Mouse (Mus musculus) adrenal gland, adult 18-20 months (tissue): ENCODE measurements around the gene AC124502.3. TPM values are rescaled to one million over a fixed set of nuclear protein-coding genes. Genes with fewer than 3 reads are reported as not detected.
A peak's percentile ranks its signal among the peaks of the same experiment; 100 is the strongest.

Source experiments
- DNase-seq, 2 experiments: peaks; one replicate each; pipeline ENCODE4 v3.0.0; 2021 to 2022; ENCODE audit warnings: low spot score in 2 of 2
- total RNA-seq, 2 experiments: library from RNA; stranded (reverse); gene quantifications; 1 replicate in 1 of 2; 2 replicates in 1 of 2; pipeline ENCODE4 v1.2.3; 2021

The AC124502.3 gene
- total RNA-seq, 2 experiments from 2014 or later, result 0.73 to 1.5 TPM

GRCm38 (mm10) chr19:5056251-5056650 lies 17.6 kb downstream of the AC124502.3 start:
- DNase-seq, result no peak

DNA sequence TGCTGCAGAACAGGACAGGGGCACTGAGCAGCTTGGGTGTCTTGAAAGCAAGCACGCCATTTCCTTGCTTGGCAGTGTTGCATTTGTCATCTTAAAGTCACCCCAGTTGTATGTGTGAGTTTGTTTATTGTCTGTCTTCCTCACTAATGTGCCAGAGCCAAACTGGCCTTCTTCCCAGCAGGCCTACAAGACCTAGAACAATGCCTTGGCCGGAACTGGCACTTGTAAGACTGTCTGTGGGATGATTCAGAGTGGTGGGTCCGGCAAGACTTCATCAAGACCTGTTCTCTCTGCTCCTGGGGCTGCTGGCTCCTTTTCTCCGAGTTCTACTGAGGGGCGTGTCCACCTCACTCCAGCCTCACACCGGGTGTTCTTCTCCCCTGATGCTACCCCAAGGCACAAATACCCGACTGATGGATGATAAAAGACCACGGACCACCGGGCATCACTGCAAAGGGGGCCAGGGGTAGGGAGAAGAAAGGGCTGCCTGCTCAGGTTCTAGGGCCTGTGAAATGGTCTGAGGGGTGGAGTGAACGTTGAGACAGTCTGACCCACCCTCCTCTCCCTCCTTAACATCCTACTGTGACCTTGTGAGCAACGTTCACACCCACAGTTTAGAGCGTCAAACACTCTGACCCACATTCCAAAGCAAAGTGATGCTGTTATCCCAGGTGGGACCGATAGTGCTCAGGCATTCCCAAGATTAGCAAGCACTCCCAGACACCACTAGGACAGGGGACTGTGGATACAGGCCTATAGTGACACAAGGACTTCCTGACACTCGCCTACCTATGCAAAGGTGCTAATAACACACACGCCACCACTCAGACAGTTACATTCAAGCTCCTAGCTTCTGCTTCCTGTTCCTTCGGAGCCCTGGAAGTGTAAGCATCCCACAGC lies 19.4 kb downstream of the AC124502.3 start:
- no peak for DNase-seq

- DNase-seq, result no peak
Measured at GRCm38 (mm10) chr19:5058801-5059771, 20.4 kb downstream of the AC124502.3 start.

DNA sequence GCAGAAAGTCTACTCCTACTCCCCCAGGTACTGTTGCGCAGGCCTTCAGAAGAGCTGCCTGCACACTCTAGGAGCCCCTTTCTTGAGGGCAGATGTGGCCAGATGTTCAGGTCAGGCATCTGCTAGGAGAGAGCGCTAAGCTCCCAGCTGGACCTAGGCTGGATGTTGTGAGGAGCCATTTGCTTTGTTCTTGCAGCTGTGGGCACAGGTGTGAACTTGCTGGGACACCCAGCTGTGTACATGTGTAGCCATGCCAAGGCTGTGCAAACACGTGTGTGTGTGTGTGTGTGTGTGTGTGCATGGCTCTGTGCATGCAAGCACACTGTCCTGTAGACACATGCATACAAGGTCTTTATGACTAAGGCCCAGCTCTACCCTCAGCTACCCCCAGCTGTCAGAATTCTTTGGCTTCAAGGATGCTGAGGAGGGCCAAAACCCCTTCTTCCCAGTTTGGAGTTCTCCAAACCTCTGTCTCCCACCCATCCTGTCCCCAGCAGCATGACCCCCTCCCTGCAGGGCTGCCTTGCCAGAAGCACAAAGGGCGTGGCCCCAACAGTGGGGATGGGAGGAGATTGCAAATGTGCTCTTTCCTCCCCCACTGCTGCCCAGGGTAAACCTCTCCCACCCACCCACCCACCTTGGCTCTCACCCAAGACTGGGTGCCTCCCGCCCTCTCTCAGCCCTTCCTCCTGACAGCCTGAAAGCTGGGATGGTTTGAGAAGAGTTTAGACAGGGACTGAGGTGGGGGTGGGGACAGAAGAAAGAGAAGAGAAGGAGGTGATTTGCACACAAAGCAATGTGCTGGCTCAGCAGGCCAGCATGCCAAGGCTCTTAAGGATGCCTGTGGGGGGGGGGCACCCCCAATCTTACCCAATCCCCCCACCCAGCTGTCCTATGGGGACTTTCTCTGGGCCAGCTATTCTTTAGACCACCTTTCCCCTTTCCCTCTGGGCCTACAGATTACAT lies 22.0 kb downstream of the AC124502.3 start:
- no peak for DNase-seq

GRCm38 (mm10) chr19:5062041-5062440 lies 23.4 kb downstream of the AC124502.3 start:
- DNase-seq, result no peak

- DNase-seq, result no peak
Measured at GRCm38 (mm10) chr19:5062446-5062845, 23.8 kb downstream of the AC124502.3 start.

- DNase-seq, result no peak
Measured at GRCm38 (mm10) chr19:5065104-5065503, 26.4 kb downstream of the AC124502.3 start.

DNA sequence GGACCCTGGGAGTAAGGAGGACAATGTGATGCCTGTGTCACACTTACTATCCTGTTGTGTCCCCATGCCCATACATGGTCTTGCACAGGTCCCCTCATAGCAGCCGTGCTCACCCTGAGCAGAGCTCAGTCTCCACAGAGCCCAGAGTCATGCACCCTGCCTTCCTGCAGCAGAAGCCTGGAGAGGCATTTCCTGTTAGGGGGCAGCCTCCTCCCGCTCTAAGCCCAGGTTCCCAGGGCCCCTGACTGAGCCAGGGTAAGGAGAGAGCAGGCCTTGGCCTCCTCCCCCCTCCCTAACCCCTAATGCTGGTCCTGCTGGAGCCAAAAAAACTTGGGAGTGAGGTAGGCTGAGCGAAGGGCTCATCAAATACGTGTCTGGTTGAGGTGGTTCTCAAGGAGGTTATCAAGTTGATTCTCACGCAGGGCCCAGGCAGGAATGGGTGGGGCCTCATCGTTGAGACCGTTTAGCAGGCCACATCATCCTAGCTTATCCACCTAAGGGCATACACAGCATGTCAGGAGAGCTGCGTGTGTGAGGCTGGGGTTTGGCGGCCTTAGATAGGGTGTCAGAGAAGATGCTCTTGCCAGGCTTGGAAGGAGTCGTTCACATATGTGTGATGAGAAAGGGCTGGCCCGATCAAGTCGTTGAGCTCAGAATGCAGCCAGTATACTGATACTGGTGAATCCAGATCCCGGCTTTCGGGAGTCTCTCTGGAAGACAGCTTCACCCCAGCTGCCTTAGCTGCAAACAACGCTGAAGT lies 28.5 kb downstream of the AC124502.3 start:
- DNase-seq, result no peak

DNA sequence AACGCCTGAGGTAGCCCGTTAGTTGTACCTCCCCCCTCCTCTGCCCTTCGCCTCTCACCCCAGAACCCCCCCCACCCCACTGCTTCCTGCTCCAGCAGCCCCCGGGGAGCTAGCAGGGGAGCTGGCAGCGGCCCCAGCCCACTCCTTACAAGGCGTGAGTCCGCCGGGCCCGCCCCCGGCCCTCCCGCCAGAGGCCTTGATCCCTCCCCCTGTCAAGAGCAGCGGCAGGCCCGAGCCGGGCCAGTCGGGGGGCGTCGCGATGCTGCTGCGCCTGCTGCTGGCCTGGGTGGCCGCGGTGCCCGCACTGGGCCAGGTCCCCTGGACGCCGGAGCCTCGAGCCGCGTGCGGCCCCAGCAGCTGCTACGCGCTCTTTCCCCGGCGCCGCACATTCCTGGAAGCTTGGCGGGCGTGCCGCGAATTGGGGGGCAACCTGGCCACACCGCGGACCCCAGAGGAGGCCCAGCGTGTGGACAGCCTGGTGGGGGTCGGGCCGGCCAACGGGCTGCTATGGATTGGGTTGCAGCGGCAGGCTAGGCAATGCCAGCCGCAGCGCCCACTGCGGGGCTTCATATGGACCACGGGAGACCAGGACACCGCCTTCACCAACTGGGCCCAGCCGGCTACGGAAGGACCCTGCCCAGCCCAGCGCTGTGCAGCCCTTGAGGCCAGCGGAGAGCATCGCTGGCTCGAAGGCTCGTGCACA lies 29.3 kb downstream of the AC124502.3 start, which contains the start of gene Cd248:
TSS of gene Cd248 (plus strand) at position 212 of the 703 bp plus-strand sequence.
- DNase-seq, result peak; percentile 28 to 56

DNA sequence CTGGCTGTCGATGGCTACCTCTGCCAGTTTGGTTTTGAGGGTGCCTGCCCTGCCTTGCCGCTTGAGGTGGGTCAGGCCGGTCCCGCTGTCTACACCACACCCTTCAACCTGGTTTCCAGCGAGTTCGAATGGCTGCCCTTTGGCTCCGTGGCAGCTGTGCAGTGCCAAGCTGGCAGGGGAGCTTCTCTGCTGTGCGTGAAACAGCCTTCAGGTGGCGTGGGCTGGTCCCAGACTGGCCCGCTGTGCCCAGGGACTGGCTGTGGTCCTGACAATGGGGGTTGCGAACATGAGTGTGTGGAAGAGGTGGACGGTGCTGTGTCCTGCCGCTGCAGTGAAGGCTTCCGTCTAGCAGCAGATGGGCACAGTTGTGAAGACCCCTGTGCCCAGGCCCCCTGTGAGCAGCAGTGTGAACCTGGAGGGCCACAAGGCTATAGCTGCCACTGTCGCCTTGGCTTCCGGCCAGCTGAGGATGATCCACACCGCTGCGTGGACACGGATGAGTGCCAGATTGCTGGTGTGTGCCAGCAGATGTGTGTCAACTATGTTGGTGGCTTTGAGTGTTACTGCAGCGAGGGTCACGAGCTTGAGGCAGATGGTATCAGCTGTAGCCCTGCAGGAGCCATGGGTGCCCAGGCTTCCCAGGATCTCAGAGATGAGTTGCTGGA lies 30.0 kb downstream of the AC124502.3 start:
- DNase-seq, result no peak

DNA sequence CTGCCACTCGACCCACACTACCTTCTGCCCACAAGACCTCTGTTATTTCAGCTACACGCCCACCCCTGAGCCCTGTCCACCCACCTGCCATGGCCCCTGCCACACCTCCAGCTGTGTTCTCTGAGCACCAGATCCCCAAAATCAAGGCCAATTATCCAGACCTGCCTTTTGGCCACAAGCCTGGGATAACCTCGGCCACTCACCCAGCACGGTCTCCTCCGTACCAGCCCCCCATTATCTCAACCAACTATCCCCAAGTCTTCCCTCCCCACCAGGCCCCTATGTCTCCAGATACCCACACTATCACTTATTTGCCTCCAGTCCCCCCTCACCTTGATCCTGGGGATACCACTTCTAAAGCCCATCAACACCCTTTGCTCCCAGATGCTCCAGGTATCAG lies 30.8 kb downstream of the AC124502.3 start:
- DNase-seq, result no peak

GRCm38 (mm10) chr19:5069978-5070377 lies 31.3 kb downstream of the AC124502.3 start:
- DNase-seq, result no peak

DNA sequence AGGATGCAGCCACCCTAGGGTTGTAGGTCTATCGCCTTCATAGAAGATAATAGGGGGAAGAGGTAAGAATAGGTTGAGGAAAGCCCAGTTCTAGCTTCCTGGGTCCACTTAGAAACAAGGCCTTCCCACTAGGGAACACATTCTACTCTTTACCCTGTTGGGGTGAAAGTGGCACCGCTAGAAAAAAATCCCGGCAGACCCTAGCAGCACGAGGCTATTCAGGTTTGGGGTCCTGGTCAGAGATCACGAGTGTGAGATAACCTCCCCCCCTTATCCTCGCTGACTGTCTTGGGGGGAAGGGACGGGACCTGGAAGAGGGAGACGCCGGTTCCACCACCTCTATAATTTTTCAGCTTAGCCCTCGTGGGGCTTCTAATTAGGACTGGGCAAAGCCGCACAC lies 32.4 kb downstream of the AC124502.3 start:
- DNase-seq, result no peak

GRCm38 (mm10) chr19:5071545-5072369 lies 33.1 kb downstream of the AC124502.3 start:
- peak; percentile 72 to 75 for DNase-seq

GRCm38 (mm10) chr19:5072389-5073019 lies 33.8 kb downstream of the AC124502.3 start:
- DNase-seq, result no peak

- DNase-seq, result peak; percentile 42 to 69
Measured at GRCm38 (mm10) chr19:5073028-5073427, 34.3 kb downstream of the AC124502.3 start.

GRCm38 (mm10) chr19:5073518-5073917 lies 34.8 kb downstream of the AC124502.3 start:
- DNase-seq, result no peak
